Mouse (Mus musculus) CD4-positive, CD25-positive, alpha-beta regulatory T cell, adult 4 months (primary cell): ENCODE measurements around the gene Rhobtb1. TPM values are rescaled to one million over a fixed set of nuclear protein-coding genes. Genes with fewer than 3 reads are reported as not detected.

Source experiments
- ATAC-seq: one replicate; pipeline ENCODE4 v1.8.0; 2017
- polyA plus RNA-seq, 2 experiments: library from polyadenylated mRNA; unstranded; fragments of 100-300 nt; shearing (Covaris generic); gene quantifications; one replicate each; pipeline ENCODE4 v1.2.1; 2017

The Rhobtb1 gene
- polyA plus RNA-seq, 2 experiments from 2014 or later, result not detected

DNA sequence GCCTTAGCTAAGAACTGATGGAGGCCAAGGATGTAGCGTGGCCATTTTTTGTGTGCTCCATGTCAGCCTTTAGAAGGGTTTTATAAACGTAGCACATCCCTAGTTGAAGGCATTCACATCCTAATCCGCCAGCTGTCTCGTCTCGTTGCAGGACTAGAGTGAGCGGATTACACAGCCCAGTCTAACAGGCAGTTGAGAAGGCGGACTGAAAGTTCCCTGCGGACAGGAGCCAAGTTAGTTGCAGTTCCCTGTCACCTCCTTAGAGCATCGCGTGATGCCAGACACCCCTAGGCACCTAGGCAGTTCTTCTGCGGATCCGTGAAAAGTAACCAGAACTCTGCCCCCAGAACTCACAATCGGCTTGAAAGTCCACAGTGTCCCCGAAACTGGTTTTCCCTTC, 60.7 kb downstream of the Rhobtb1 start:
- ATAC-seq, result no peak

DNA sequence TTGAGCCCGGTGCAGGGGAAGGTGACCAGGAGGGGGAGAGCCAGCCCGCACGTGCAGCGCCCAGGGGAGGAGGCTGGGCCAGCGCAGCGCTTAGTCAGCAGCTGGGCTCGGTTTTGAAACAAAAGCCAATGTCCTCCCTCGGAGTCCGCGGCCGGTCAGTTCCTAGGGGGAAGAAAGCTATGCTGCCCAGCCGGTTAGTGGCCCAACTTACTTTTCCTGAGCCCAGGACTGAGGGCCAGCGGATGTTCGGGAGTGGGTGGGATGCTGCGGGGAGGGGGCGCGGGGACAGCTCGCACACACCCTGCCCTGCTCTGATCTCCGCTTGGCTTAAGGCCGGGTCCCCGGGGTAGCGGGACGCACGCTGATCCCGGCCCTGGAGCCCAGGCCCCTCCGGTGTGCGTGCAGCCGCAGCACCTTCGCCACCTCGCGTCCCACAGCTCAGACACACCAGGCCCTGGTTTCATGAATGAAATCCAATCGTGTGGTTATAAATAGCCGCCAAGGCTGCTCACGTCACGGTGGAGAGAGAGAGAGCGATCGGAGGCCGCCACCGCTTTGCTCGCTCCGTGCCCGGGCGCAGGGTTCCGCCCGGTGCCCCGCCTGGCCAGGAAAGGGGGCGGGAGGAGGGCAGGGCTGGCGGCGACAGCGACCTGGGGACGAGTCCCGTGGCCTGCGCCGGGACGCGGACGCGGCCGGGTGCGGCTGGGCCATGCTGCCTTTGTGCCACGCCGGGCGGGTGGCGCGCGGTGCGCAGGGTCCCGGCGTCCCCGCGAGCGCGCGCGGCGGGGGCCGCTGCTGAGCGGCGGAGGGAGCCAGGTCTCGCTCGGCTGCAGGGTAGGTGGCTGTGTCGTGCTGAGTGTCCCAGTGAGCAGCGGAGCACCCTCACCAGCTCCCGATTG, 61.6 kb downstream of the Rhobtb1 start, which contains the start of gene A930033H14Rik:
A930033H14Rik (minus strand) TSS at position 557 of the 899 bp plus-strand sequence.
- ATAC-seq, result peak; percentile 66

DNA sequence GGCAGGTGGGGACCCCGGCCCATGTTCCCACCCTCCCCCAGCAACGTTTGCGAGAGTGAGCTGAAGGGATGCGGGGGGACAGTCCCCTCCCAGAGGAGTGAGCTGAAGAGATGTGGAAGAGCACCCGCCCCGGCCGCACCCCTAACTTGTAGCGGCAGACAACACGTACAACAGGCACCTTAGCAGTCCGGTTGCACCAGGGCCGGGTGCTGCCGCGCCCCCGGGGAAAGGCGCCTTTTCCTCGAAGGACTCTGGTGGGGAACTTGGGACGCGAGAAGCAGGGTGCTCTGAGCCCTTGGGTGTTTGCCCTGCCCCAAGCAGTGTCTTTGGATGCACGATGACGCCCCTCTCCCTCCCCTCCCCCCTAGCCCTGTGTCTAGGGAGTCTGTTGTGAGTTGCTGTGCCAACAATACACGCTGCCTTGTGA, 62.2 kb downstream of the Rhobtb1 start:
- ATAC-seq, result no peak

DNA sequence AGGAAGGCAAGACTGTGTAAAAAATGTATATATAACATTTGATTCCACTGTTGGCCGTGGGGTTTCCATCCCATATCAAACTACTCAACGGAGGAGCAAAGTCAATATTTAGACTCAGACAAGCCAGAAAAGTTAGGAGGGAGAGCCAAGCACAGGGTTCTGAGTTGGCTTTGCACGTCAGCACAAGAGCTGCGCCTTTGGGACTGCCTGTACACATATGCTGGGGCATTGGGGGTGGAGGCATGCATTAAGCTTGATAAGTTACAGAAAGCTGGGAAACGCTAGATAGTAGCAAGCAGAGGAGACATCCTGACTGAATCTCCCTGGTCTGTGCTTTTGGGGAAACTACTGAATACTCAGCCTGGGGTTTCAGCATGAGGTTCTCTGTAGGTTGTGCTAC, 62.8 kb downstream of the Rhobtb1 start:
- ATAC-seq, result no peak

DNA sequence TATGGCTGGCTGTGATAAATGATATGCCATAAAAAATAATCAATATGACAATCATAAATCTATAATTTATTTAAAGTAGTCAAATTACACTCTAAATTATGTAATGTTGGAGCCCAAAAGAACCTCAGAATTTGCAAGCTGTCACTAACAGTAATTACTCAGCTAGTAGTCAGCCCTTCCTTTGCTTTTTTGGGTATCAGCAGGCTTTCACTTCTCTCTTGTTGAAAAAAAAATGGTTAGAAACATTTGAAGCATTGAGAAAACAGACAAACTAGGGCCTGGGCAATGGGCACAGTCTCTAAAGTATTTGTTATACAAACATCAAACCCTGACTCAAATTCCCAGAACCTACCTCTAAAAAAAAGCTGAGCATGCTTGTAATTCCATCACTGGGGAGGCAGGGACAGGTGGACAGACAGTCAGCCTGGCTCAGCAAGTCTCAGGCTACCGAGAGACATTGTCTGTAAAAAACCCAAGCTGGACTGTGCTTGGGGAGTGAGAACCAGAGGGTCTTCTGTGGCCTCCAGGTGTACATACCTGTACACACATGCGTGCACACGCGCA, 66.0 kb downstream of the Rhobtb1 start:
- ATAC-seq, result no peak

DNA sequence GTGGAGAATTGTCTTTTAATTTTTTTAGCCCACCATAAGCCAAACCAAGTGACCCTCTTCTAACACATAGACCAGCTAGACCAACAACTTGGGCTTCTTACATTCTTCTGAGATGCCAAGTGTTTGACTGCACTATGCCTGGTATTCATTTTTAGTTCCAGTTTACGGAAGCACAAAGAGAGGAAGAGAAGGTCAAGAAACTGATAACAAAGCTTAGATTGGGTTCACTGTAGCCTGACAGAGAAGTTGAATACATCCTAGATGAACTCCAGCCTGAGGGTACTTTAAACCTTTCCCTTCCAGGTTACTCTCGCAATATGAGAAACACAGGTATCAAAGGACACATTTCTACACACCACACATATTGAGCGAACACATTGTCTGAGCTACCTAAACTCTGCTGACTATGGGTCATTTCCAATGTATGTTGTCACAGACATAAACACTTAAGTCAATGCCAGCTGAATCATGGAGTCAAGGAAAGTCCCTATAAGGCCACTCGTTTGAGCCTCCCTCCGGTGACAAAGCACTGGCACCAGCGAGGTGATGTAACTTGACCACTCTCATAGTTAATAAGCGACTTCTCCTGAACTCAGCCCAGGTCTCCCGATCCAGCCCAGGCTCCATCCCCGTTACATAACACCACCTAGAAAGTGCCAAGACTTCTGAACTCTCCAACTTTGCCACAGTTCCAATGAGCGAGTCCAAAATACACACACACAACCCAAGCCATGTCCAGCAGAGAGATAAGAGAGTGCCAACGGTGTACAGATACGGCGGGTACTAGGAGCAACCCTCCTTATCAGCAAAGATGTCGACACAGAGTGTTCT, 67.4 kb downstream of the Rhobtb1 start:
- ATAC-seq, result no peak

DNA sequence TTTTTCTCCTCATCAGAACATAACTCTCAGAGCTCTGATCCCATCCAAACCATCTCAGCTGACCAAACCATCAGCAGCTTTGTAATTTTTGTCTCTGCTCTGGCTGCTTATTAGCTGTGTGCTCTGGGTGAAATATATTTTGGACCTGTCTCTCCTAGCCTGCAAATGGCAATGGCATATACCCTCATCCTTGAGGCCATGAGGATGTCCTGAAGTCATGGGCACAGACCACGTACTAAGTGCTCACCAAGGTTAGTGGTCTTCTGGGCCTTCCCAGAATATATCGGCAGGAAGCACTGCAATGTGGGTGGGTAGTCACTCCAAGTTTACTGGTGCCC, 68.0 kb downstream of the Rhobtb1 start:
- ATAC-seq, result no peak

DNA sequence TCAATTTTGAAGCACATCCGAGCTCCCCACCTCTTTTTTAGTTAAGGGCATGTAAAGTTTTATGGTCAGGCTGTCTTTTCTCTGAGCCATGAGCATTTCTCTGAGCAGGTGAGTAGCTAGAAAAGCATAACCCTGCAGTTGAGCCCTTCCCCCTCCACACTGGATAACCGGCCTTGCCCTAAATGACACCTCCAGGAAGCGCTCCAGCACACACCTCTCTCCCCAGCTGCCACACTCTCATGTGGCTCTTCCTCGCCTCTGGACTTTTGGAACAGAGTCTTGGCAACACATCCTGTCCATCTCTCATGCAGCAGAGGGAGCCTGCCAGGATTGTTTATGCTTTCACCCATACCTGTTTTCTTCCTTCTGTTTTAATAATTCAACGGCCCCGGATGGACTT, 69.1 kb downstream of the Rhobtb1 start:
- no peak for ATAC-seq

DNA sequence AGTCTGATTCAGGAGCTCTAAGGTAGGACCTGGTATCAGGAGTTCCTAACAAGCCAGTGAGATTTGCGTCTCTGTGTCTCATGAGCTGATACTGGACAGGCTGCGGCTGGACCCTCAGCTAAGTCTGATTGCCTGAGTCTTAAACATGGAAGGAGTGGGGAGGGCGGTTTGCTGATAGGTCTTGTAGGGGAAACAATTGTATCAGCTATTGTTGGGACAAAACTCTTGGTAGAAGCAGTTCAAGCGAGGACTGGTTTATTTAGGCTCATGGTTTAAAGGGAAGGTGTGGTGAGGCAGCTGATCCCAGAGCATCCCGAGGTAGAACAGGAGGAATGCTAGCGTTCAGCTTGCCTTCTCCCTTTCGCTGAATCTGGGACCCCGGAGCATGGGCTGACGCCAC, 69.9 kb downstream of the Rhobtb1 start:
- no peak for ATAC-seq

DNA sequence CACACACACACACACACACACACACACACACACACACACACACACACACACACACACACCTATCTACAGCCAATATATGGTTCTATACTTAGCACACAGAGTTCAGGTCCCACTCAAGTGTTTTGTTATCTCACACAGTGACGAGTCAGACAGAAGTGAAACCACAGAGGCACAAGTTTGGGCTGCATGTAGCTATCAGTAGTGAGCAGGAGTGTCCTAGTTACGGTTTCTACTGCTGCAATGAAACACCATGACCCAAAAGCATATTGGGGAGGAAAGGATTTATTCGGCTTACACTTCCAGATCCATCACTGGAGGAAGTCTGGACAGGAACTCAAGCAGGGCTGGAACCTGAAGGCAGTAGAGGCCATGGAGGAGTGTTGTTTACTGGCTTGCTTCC, 70.7 kb downstream of the Rhobtb1 start:
- ATAC-seq, result no peak

DNA sequence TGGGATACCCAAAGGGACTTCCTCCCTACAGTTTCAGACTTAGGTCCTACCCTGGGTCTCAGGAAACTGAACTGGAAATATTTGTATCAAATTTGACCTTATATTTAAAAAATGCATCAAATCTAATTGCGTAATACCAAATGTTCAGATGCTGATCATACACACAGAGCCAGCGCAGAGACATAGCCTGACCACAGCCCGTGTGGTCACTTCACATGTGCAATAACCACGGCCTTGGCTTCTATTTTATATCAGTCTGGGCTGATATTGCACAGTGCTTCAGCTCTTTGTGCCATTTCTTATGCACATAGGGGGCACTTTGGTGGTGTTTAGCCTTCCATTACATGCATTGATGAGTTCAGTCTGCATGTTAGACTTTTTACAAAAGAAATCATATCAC, 72.0 kb downstream of the Rhobtb1 start:
- no peak for ATAC-seq

DNA sequence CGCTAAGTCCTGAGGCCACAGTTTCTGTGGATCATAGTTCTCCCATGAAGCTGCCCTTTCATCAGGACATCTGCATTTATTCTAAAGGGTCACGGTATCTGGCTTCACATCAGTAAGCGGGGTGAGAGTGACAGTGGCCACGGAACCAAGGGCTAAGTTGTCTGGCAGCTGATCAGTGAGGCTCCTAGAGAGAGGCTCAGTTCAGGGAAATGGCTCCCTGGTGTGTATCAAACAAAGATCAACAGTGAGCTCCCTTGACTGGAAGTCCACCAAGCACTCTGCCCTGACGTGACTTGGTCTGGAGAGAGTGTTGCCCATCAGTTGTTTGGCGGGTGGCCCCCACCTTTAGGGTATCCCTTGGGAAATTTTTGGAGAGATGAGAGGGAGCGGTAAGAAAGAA, 73.0 kb downstream of the Rhobtb1 start:
- no peak for ATAC-seq

DNA sequence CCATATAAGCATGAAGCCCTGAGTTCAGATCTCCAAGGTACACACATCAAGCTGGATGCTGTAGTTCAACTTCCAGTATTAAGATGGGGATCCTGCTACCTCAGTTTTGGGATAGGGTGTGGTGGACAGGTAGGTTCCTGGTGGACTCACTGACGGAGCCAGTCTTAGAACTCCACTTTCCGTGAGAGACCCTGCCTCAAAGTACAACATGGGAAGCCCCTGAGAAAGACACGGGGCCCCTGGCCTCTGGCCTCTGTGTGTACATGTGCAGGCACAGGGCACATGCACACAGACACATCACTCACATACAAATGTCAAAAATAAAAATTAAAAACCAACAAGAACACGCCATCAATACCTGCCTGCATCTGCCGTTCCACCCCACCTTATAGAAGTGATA, 74.2 kb downstream of the Rhobtb1 start:
- ATAC-seq, result no peak

DNA sequence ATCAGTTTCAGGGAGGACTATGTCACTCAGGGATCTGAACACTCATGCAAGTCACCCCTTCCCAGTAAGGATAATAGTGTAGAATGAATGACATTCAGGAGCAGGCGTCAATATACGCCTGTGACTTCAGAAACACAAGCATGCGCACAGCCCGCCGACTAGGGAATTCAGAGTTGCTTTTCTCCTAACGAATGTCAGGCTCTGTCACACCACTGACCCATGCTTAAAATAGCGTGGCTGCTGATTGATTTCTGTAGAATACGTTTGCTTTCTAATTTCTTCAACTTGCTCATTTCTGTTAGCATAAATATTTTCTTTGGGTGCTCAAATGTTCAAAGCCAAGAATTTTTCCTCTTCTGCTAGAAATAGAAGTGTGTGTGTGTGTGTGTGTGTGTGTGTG, 74.7 kb downstream of the Rhobtb1 start:
- ATAC-seq, result no peak

DNA sequence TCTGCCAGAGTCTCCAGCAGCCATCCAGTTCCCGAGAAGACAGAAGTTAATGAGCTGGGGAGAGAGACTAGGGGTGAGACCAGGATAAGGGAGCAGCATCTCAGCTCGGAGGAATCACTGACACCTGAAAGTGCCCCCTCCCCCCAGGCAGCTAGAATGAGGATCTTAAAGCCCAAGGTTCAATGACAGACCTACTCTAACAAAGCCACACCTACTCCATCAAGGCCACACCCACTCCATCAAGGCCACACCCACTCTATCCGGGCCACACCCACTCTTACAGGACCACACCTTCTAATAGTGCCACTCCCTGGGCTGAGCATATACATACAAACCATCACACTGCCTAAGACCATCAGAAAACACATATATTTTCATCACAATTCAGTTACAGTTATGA, 86.0 kb downstream of the Rhobtb1 start:
- ATAC-seq, result no peak

DNA sequence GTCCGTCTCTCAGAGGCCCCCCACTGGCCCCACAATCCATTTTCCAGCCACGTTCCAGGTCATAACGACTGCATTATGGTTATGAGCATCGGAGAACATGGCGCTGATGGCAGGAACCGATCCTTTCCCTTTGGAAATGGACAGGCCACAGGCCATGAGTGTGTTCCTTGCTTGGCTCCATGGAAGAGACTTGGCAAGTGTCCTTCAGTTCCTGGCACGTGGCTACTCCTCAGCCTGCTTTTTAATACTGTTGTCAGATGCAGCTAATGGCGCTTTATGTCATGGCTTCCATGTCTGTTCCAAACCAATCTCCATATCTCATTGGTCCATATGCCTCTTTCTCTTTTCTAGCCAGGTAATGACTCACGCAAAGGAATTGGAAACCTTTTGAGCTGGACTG, 86.5 kb downstream of the Rhobtb1 start:
- ATAC-seq, result no peak

DNA sequence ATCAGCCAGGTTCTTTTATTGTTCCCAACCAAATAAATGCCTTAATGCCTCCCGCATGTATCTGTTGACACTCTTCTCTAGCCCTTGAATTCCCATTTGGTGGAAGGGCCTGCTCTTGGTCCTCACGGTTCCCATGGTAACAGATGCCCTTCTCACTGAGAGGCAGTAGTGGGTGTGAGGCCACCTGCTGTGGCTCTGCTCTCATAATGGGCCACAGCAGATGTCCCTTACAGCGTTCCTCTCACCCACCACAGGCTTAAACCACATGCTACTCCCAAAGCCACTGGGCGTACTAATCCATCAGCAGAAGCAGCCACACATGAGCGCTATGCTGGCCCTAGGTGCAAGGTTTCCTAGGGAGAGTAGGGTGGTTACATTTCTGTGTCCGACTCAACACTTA, 87.1 kb downstream of the Rhobtb1 start:
- no peak for ATAC-seq

DNA sequence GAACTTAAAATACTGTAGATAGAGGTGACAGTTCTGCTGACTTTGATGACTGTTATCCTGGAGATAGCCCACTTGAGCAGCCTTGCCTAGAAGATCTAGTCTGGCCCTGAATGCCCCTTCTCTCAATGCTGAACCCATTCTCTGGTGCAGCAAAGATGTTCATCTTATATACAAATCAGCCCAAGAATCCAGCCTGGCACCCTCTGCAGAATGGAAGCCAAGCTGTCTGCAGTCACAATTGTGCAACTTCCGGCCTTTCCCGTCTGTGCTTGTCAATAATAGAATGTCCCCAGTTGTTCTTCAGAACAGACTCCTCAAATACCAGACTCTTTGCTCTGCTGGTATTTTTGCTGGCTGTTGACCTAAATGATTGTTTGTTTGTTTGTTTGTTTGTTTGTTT, 89.3 kb downstream of the Rhobtb1 start:
- no peak for ATAC-seq

DNA sequence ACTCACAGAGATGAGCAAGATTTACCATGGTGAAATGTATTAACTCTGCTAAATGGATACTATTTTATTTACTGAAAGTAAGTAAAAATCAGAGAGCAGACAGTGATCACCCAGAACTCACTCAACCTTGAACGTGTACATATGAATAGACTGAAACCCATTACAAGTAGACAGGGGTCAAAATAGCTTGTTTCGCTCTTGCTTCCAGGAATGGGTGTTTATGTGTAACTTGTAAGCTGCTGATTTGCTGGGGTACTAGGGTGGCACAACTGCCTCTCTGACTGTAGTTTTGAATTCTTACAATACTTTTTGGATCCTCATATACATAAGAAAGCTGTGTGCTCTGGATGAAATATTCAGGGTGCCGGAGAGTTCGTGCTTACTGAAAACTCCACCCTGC, 93.9 kb downstream of the Rhobtb1 start:
- no peak for ATAC-seq

DNA sequence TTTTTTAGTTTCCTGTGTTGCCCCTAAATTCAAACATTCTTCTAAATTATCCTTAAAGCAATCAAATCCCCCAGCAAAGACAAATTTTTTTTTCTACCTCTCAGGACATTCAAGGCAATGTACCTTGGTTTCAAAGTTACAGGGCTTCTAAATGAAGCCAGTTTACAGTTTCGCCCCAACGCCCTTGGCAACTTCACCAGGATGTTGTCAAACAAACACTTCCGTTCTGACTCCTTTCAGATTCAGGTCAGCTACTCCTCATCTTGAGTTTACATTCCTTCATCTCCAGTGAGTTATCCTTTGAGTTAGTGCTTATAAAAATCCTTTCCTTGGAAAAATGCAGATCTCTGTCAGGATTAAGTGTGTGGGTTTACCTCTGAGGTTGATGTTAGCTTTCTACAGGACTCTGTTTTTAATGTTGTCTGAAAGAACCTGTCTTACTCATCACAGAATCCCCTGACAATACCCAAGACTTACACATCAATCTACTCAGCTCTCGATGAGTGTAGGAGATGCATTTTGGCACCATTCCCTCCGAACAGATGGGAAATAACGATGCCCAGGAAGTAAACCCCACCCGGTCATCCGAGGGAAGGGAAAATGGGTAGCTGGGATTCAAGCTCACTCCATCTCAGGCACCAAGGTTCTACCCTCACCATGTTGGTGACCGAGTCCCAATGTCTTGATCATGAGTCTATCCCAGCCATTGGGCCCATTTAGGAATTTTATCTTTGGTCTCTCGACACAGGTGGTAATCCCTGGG, 94.9 kb downstream of the Rhobtb1 start:
- no peak for ATAC-seq

DNA sequence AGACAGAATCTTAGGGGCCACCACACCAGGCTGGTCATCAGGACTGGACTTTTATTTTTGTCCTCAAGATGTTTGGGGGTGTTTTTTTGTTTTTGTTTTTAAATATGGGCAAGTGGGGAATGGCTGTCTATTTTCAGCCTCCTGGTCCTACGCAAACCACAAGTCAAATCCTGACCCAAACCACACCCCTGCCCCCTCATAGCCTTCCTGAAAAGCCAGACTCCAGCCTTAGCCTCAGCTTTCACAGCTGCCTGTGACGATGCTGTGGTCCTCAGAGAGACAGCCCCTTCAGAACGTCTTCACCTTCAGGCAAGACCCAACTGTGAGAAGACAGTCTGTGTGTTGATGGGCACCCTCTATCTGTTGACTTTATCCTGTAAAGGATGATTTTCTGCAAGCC, 95.5 kb downstream of the Rhobtb1 start:
- no peak for ATAC-seq

DNA sequence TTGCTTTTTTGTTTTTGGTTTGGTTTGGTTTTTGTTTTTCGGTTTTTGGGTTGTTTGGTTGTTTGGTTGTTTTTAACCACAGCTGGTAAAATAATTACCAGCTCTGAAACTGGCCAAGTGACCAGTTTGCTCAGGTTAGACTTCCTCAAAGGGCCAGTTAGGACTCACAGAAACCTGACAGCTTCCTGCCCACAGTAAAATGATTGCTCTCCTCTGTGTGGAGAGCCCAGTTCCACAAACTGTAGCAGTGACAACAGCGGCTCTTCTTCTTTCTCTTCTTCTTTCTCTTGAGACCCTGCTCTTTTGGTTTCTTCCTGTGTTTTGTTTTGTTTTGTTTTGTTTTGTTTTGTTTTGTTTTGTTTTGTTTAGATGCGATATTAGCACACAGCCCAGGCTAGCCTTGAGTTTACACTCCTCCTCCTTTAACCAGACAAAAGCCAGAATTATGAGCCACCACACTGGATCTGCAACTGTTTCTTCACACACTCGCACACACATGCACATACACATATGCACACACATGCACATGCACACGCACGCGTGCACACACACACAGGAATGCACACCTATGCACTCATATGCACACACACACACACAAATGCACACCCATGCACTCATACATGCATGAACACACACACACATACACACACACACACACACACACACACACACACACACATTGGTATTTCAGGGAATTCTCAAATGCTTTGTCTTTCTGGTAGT, 96.2 kb downstream of the Rhobtb1 start:
- ATAC-seq, result no peak
